Mouse (Mus musculus): ENCODE data around the gene Clcn7. TPM values are rescaled to one million over a fixed set of nuclear protein-coding genes. Genes with fewer than 3 reads are reported as not detected.

Gene Clcn7
- total RNA-seq, 2 experiments from 2014 or later = 48.5 to 53.9 TPM

GRCm38 (mm10) chr17:25184129-25184691, 51.0 kb downstream of the Clcn7 start, which contains the start of gene BC003965:
Gene BC003965 (plus strand): TSS chr17:25184554.
- H3K4me3 ChIP-seq = peak within 1 kb of the TSS; percentile 73
- TF ChIP-seq CTCF (IDR thresholded peaks at IDR 0.05) = no peak
- peak within 1 kb of the TSS; percentile 91 for H3K27ac ChIP-seq
- intact Hi-C loops (cut with DNase I) = loop anchor here (1.0 to 5.0 kb wide), 2 partner anchors 51 to 88 kb away; partner anchors contain the start of genes Clcn7 and Ube2i
- DNase-seq (ENCODE audit: extremely low spot score in 1 of 2, low spot score in 2 of 2) = peak; percentile 98 to 99

- Histone ChIP-seq H3K27ac (peak overlapping the region; percentile 68), H3K4me3 (peak overlapping the region; percentile 73)
- DNase-seq (ENCODE audit: extremely low spot score in 1 of 2, low spot score in 2 of 2) = no peak
- no peak for TF ChIP-seq CTCF (IDR thresholded peaks at IDR 0.05)
- intact Hi-C loops (cut with DNase I) = loop anchor here (1.0 to 5.0 kb wide), 2 partner anchors 52 to 87 kb away; partner anchors contain the start of genes Clcn7 and Ube2i
Measured at GRCm38 (mm10) chr17:25184961-25185360, 51.8 kb downstream of the Clcn7 start.

- no peak for DNase-seq (ENCODE audit: extremely low spot score in 1 of 2, low spot score in 2 of 2)
- intact Hi-C loops (cut with DNase I) = loop anchor here (2.0 kb wide), 1 partner anchor 33 kb away; no protein-coding TSS in a partner anchor
- peak overlapping the region; percentile 88 for H3K4me3 ChIP-seq
- no peak for TF ChIP-seq CTCF (IDR thresholded peaks at IDR 0.05)
- peak overlapping the region; percentile 93 for H3K27ac ChIP-seq
Measured at GRCm38 (mm10) chr17:25187784-25188149, 54.6 kb downstream of the Clcn7 start.

- DNase-seq (ENCODE audit: extremely low spot score in 1 of 2, low spot score in 2 of 2) = peak; percentile 76 to 79
- TF ChIP-seq CTCF (IDR thresholded peaks at IDR 0.05) = no peak
- Histone ChIP-seq H3K4me3 (peak within 1 kb of the TSS; percentile 88), H3K27ac (peak within 1 kb of the TSS; percentile 93)
- intact Hi-C loops (cut with DNase I) = loop anchor here (2.0 kb wide), 1 partner anchor 32 kb away; no protein-coding TSS in a partner anchor
Measured at GRCm38 (mm10) chr17:25188150-25189031, 55.2 kb downstream of the Clcn7 start, which contains the start of gene Unkl. Gene Unkl (plus strand): TSS chr17:25188397.

- TF ChIP-seq CTCF (IDR thresholded peaks at IDR 0.05) = no peak
- intact Hi-C loops (cut with DNase I) = loop anchor here (2.0 kb wide), 1 partner anchor 32 kb away; no protein-coding TSS in a partner anchor
- peak overlapping the region; percentile 88 for H3K4me3 ChIP-seq
- DNase-seq (ENCODE audit: extremely low spot score in 1 of 2, low spot score in 2 of 2) = no peak
- peak overlapping the region; percentile 93 for H3K27ac ChIP-seq
Measured at GRCm38 (mm10) chr17:25189091-25189490, 55.9 kb downstream of the Clcn7 start.

- H3K27ac ChIP-seq = no peak overlapping the region
- TF ChIP-seq CTCF (IDR thresholded peaks at IDR 0.05) = no peak
- intact Hi-C loops (cut with DNase I) = no loop called here
- no peak overlapping the region for H3K4me3 ChIP-seq
- no peak for DNase-seq (ENCODE audit: extremely low spot score in 1 of 2, low spot score in 2 of 2)
Measured at GRCm38 (mm10) chr17:25202401-25202800, 69.2 kb downstream of the Clcn7 start.

GRCm38 (mm10) chr17:25210006-25210405, 76.8 kb downstream of the Clcn7 start:
- no peak for TF ChIP-seq CTCF (IDR thresholded peaks at IDR 0.05)
- no peak for DNase-seq (ENCODE audit: extremely low spot score in 1 of 2, low spot score in 2 of 2)
- Histone ChIP-seq H3K27ac (no peak overlapping the region), H3K4me3 (no peak overlapping the region)
- intact Hi-C loops (cut with DNase I) = no loop called here

- intact Hi-C loops (cut with DNase I) = no loop called here
- TF ChIP-seq CTCF (IDR thresholded peaks at IDR 0.05) = no peak
- Histone ChIP-seq H3K4me3 (no peak overlapping the region), H3K27ac (peak overlapping the region; percentile 28; the same call in 1 of the 2 replicates)
- no peak for DNase-seq (ENCODE audit: extremely low spot score in 1 of 2, low spot score in 2 of 2)
Measured at GRCm38 (mm10) chr17:25210680-25211466, 77.7 kb downstream of the Clcn7 start.

GRCm38 (mm10) chr17:25211705-25212104, 78.5 kb downstream of the Clcn7 start:
- no peak for DNase-seq (ENCODE audit: extremely low spot score in 1 of 2, low spot score in 2 of 2)
- intact Hi-C loops (cut with DNase I) = no loop called here
- Histone ChIP-seq H3K27ac (peak overlapping the region; percentile 11; the same call in 1 of the 2 replicates), H3K4me3 (no peak overlapping the region)
- TF ChIP-seq CTCF (IDR thresholded peaks at IDR 0.05) = no peak

Other genes with a start within 250 kb of the Clcn7 start
- gene Nubp2, start 247.0 kb upstream of the Clcn7 start, total RNA-seq (2021) = 10 to 100 TPM; 30.7 to 32.4 TPM
- gene Spsb3, start 246.7 kb upstream of the Clcn7 start, total RNA-seq (2021) = 10 to 100 TPM; 58.6 to 63.3 TPM
- gene Eme2, start 238.3 kb upstream of the Clcn7 start, total RNA-seq (2021) = 10 to 100 TPM; 54.8 to 55.2 TPM
- 10 to 100 TPM; 67.6 to 72.1 TPM for gene Mrps34, start 238.3 kb upstream of the Clcn7 start, total RNA-seq (2021)
- 10 to 100 TPM; 46.5 to 51.2 TPM for gene Nme3, start 236.9 kb upstream of the Clcn7 start, total RNA-seq (2021)
- gene Mapk8ip3, start 196.4 kb upstream of the Clcn7 start, total RNA-seq (2021) = 100 to 1,000 TPM; 390 to 407 TPM
- 1 to 10 TPM; 5.3 to 6.9 TPM for gene Jpt2, start 172.7 kb upstream of the Clcn7 start, total RNA-seq (2021)
- gene Cramp1l, start 117.6 kb upstream of the Clcn7 start, total RNA-seq (2021) = 10 to 100 TPM; 31.9 to 33.9 TPM
- 10 to 100 TPM; 17.9 to 21.0 TPM for gene Ift140, start 117.3 kb upstream of the Clcn7 start, total RNA-seq (2021)
- gene Tmem204, start 49.8 kb upstream of the Clcn7 start, total RNA-seq (2021) = 10 to 100 TPM in 1 of 2 experiments, 1 to 10 TPM in 1; 9.5 to 11.1 TPM
- gene Telo2, start 17.4 kb upstream of the Clcn7 start, total RNA-seq (2021) = 10 to 100 TPM; 25.8 to 30.7 TPM
- gene Ptx4, start 12.6 kb upstream of the Clcn7 start, total RNA-seq (2021) = under 1 TPM; 0.33 to 0.63 TPM
- gene Ccdc154, start 29.1 kb downstream of the Clcn7 start, total RNA-seq (2021) = under 1 TPM in 1 of 2 experiments, not detected in 1; 0.14 TPM
- not detected for gene Gm38655, start 42.1 kb downstream of the Clcn7 start, total RNA-seq (2021)
- 10 to 100 TPM; 20.2 to 20.8 TPM for gene BC003965, start 51.2 kb downstream of the Clcn7 start, total RNA-seq (2021)
- 10 to 100 TPM; 39.0 to 40.7 TPM for gene Unkl, start 55.0 kb downstream of the Clcn7 start, total RNA-seq (2021)
- gene Gnptg, start 106.7 kb downstream of the Clcn7 start, total RNA-seq (2021) = 10 to 100 TPM; 78.1 to 81.4 TPM
- 10 to 100 TPM; 24.6 to 25.9 TPM for gene Tsr3, start 106.8 kb downstream of the Clcn7 start, total RNA-seq (2021)
- 10 to 100 TPM; 14.8 to 29.8 TPM for gene Baiap3, start 123.0 kb downstream of the Clcn7 start, total RNA-seq (2021)
- 100 to 1,000 TPM; 215 to 223 TPM for gene Ube2i, start 141.2 kb downstream of the Clcn7 start, total RNA-seq (2021)
- gene Prss34, start 165.0 kb downstream of the Clcn7 start, total RNA-seq (2021) = not detected
- not detected for gene Prss28, start 175.3 kb downstream of the Clcn7 start, total RNA-seq (2021)
- gene Prss29, start 185.3 kb downstream of the Clcn7 start, total RNA-seq (2021) = not detected
- not detected for gene Tpsab1, start 212.2 kb downstream of the Clcn7 start, total RNA-seq (2021)
- gene Tpsb2, start 232.9 kb downstream of the Clcn7 start, total RNA-seq (2021) = not detected
- gene Tpsg1, start 235.9 kb downstream of the Clcn7 start, total RNA-seq (2021) = not detected